Mouse (Mus musculus): ENCODE measurements around the gene Oaz1. TPM values are rescaled to one million over a fixed set of nuclear protein-coding genes. Genes with fewer than 3 reads are reported as not detected.

The Oaz1 gene
- polyA plus RNA-seq, 1 experiment from 2014 or later: 1,425 TPM

DNA sequence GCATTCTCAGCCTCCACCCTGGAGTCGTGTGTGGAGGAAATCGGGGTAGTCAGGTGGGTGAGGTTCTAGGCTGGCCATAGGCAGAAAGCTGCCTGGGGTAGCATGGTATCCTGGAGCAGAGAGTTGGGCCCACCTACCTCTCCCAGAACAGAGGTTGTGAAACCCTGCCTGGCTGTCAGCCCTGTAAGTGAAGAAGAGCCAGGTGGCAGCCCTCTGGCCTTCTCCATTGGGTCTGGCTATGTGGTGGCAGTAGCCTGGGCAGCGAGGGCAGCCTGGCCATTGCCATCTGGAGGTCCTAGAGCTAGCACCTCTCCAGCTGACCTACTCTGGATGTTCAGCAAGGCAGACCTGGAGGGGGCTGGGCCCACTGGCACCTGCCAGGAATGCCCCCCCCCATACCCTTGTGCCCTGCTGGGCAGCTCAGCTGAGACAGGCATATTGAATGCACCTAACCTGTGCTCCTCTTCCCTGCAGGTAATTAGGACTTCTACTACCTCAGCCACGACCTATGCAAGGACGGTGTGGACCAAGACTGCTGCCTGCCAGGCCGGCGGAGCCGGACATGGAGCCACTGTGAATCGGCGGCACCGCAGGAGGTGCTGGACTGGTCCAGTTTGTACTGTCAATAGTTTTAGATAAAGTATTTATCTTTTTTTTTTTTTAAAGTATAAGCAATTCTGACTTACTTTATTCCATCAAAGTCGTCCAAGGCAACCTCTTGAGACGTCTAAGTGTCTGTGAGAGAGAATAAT, 33.2 kb upstream of the Oaz1 start:
- Histone ChIP-seq H3K4me3 (replicated peaks) (no peak overlapping the region), H3K27me3 (no peaks in the 10 kb centered on the region), H3K9ac (replicated peaks) (0 out of 2 replicates have a peak overlapping the region, but pooled peaks have one; percentile 10), H3K4me1 (replicated peaks) (peaks cover 20% of the 10 kb centered on the region), H3K36me3 (peaks cover 84% of the 10 kb centered on the region), H3K27ac (no peak overlapping the region), H3K4me2 (replicated peaks) (no peak overlapping the region), H3K9me3 (no peaks in the 10 kb centered on the region)
- WGBS: 90% methylated on average over 13 of the region's 13 CpGs
- no peak for ATAC-seq

DNA sequence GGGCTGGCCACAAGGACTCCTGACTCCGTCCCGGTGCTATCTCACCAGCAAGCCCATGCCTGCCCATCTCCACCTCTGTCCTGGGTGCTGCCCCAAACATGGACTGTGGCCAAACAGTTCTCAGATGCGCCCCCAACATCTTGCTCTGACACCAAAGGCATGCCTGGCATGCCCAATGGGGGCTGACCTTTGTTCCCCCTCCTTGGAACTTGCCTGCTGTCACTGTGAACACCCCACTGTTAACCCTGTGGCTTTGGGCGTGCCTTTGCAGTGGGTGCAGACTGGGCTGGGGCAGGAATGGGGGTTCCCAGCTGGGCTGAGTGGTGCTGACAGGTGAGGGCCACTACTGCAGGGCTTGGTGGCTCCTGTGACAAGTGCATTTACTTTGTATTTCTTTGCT, 32.7 kb upstream of the Oaz1 start:
- Histone ChIP-seq H3K4me3 (replicated peaks) (no peak overlapping the region), H3K4me1 (replicated peaks) (peaks cover 20% of the 10 kb centered on the region), H3K27ac (no peak overlapping the region), H3K36me3 (peaks cover 78% of the 10 kb centered on the region), H3K4me2 (replicated peaks) (no peak overlapping the region), H3K9me3 (no peaks in the 10 kb centered on the region), H3K27me3 (no peaks in the 10 kb centered on the region), H3K9ac (replicated peaks) (no peak overlapping the region)
- no peak for ATAC-seq
- WGBS: 85% methylated on average over 4 of the region's 4 CpGs

DNA sequence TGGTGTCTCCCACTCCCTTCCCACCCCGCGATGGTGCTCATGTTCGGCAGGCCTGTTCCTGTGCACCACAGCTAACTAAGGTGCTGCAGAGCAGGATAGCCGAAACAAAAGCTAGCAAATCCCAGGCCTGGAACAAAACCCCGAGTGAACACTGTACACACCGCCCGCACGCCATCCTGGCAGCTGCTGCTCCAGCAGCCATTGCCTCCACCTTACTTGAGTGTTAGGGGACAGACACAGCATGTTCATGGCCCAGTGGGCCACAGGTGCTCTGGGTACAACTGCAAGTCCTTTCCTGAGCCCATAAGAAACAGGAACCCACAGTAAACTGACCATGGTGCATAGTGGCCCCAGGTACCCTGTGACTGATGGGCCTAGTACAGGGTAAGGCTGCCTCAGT, 31.7 kb upstream of the Oaz1 start:
- H3K27ac ChIP-seq: no peak overlapping the region
- H3K4me3 ChIP-seq (replicated peaks): no peak overlapping the region
- no peak for ATAC-seq
- no peaks in the 10 kb centered on the region for H3K9me3 ChIP-seq
- H3K4me1 ChIP-seq (replicated peaks): peaks cover 27% of the 10 kb centered on the region
- no peaks in the 10 kb centered on the region for H3K27me3 ChIP-seq
- peaks cover 69% of the 10 kb centered on the region for H3K36me3 ChIP-seq
- no peak overlapping the region for H3K9ac ChIP-seq (replicated peaks)
- 94% methylated on average over 8 of the region's 8 CpGs for WGBS
- H3K4me2 ChIP-seq (replicated peaks): no peak overlapping the region

DNA sequence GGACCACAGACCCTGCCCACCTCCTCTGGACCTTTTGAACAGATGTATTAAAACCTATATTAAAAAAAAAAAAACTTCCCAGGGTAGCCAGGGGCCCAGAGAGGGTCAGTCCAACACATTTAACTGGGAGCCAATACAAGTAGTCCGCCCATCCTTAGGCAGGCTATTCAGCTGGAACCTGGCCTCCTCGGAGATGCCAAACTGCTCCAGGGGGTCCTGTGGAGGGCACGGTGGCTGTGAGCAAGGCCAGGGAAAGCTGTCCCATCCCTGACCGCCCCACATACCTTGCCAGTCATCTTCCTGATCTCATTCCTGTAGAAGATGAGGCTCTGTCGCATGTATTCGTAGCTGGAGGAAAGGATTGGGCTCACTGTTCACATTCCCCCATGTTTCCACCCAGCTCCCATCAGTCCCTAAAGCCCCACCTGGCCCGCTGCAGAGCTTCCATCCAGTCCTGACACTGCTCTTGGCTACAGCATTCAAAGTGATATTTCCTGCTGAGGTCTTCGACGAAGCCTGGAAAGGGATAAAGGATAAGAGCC, 30.1 kb upstream of the Oaz1 start:
- peak overlapping the region; percentile 95 for H3K4me3 ChIP-seq (replicated peaks)
- H3K4me1 ChIP-seq (replicated peaks): peaks cover 37% of the 10 kb centered on the region
- peak overlapping the region; percentile 96; the same call in 1 of the 2 replicates for H3K9ac ChIP-seq (replicated peaks)
- no peaks in the 10 kb centered on the region for H3K9me3 ChIP-seq
- ATAC-seq: no peak
- WGBS: 86% methylated on average over 9 of the region's 9 CpGs
- H3K36me3 ChIP-seq: peaks cover 59% of the 10 kb centered on the region
- peak overlapping the region; percentile 99 for H3K4me2 ChIP-seq (replicated peaks)
- H3K27me3 ChIP-seq: no peaks in the 10 kb centered on the region
- no peak overlapping the region for H3K27ac ChIP-seq

DNA sequence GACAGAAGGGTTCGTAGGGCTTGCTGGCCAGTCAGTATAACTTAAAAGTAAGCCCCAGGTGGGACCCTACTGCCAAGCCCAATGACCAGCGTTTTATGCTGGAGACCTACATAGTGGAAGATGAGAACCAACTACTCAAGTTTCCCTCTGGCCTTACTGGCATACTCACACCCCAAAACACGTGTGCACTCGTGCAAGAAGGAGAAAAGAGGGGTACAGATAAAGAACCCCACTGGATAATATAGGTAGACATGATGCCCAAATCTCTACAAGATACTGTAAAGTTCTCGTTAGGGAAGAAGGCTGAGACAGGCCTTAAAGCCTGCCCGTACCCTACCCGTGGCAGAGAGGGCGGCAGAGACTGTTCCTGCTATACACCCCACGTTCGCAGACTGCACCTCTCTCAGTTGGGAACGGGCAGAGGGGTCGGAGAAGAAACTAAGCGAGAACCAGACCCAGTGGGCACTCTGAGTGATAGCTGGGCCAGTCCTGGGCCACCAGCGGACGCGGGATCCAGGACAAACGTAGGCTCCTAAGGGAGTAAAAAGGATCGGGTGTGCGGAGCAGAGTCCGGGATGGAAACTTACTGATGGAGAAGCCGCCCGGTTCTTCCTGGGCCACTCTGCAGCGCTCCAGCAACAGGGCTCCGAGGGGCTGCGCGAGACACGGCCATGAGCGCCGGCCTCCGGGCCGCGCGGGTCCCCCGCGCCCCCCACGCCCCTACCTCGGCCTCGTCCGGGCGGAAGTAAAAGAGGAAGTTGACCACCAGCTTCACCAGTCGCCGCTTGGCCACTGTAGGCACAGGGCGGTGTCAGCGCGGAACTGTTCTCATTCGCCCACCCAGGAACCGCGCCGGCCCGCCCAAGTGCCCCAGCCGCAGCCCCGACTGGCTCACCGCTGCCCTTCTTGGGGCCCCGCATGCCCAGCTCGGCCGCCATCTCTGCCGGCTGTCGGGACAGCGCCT, 29.0 kb upstream of the Oaz1 start:
- H3K9me3 ChIP-seq: no peaks in the 10 kb centered on the region
- no peaks in the 10 kb centered on the region for H3K27me3 ChIP-seq
- peak; percentile 74 for ATAC-seq
- peak overlapping the region; percentile 96 for H3K9ac ChIP-seq (replicated peaks)
- 4% methylated on average over 59 of the region's 59 CpGs for WGBS
- H3K36me3 ChIP-seq: peaks cover 59% of the 10 kb centered on the region
- peaks cover 37% of the 10 kb centered on the region for H3K4me1 ChIP-seq (replicated peaks)
- peak overlapping the region; percentile 95 for H3K27ac ChIP-seq
- peak overlapping the region; percentile 95 for H3K4me3 ChIP-seq (replicated peaks)
- peak overlapping the region; percentile 99 for H3K4me2 ChIP-seq (replicated peaks)

DNA sequence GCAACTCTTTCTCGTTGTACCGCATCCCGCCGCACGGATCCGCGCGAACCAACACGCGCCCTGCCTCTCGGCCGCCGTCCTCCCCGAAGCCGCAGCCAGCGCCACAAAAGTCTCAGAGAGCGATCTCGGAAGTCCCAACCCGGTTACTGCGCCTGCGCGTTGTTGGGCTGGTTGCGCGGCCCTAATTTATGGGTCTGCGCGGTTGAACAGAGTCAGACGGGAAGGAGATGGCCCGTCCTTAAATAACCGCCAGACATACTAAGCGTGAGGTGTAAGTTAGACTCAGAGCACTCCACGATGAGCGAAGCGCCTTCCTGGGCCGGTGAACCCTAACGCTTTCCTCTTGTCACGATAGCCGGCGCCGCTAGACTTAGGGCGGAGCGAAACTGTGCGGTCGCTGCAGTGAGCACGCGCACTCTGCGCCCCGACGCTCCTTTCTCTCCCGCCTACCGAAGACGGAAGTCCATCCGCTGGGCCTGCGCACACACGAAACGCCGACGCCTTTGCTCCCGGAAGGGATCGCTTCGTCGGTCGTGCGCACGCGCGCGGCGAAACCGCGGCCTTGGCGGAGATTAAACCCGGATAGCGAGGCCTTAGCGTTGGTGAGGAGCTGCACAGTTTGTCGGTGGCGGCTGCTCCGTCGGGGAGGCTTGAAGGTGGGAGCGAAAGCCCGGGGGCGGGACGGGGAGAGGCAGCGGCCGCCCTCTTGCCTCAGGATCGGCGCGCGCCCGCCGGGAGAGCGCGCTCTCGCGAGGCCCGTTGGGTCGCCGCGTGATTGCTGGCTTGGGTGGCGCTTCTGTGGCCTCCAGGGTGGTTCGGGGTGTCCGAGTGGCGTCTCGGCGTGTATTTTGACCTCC, 28.1 kb upstream of the Oaz1 start, which contains the start of the genes Sf3a2 and Plekhj1:
TSS of gene Sf3a2 (plus strand) at position 49 of the 857 bp plus-strand sequence.
TSS of gene Plekhj1 (minus strand) at position 477 of the 857 bp plus-strand sequence.
- Histone ChIP-seq H3K4me3 (replicated peaks) (peak within 1 kb of the TSS; percentile 95), H3K4me2 (replicated peaks) (peak within 1 kb of the TSS; percentile 99), H3K27me3 (no peaks in the 10 kb centered on the region), H3K27ac (peak within 1 kb of the TSS; percentile 95), H3K36me3 (peaks cover 59% of the 10 kb centered on the region), H3K9ac (replicated peaks) (peak within 1 kb of the TSS; percentile 96), H3K4me1 (replicated peaks) (peaks cover 37% of the 10 kb centered on the region), H3K9me3 (no peaks in the 10 kb centered on the region)
- under 1% methylated on average over 104 of the region's 104 CpGs for WGBS
- ATAC-seq: peak; percentile 93

DNA sequence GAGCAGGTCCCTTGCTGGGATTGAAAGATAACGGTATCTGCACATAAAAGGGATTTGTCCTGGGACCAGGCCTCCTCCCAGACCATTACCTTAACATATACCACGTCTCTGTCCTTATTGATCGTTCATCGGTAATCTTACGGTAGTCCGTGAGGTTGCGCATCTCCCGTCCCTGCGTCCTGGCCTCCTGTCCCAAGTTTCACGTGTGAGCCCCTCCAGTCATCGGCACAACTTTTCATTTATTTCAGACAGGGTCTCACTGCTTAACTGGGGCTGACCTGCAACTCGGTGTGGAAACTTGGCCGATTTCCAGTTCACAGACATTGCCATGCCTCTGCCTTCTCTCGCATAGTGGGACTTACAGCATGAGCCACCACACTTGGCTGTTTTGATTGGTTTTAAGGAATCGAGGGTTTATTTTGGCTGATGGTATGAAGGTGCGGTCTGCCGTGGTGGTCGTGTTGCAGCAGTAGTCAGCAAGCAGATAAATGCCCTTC, 27.3 kb upstream of the Oaz1 start:
- peak overlapping the region; percentile 96 for H3K9ac ChIP-seq (replicated peaks)
- H3K36me3 ChIP-seq: peaks cover 59% of the 10 kb centered on the region
- peak overlapping the region; percentile 95 for H3K27ac ChIP-seq
- no peaks in the 10 kb centered on the region for H3K9me3 ChIP-seq
- H3K4me2 ChIP-seq (replicated peaks): peak overlapping the region; percentile 99
- H3K4me1 ChIP-seq (replicated peaks): peaks cover 37% of the 10 kb centered on the region
- ATAC-seq: no peak
- peak overlapping the region; percentile 95 for H3K4me3 ChIP-seq (replicated peaks)
- H3K27me3 ChIP-seq: no peaks in the 10 kb centered on the region
- WGBS: 3% methylated on average over 18 of the region's 18 CpGs

DNA sequence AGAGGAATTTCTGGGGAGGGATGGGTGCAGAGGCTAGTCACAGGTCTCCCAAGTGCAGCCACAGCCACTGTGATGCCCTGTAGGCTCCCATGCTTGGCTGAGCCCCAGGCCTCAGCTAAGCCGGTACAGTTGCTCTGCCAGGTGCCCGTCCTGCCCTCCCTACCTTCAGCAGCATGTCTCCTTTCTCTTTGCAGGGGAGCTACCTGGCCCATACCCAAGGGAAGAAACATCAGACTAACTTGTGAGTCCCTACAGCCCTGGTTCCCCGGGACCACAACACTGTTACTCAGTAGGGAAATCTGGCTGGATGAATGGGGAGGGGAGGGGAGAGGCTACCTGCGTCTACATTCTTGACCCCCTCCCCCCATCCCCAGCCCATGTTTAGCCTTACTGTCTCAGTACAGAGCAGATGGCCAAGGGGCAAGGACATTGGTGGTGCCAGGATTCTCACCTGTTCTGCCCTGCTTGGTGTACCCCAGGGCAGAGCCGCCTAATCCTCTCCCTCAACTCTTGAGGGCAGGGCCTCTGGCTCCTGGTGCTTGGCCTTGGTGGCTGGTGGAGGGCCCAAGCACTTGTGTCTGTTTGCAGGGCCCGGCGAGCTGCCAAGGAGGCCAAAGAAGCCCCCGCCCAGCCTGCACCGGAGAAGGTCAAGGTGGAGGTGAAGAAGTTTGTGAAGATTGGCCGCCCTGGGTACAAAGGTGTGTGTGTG, 24.1 kb upstream of the Oaz1 start:
- Histone ChIP-seq H3K4me3 (replicated peaks) (no peak overlapping the region), H3K27ac (no peak overlapping the region), H3K36me3 (peaks cover 46% of the 10 kb centered on the region), H3K9me3 (no peaks in the 10 kb centered on the region), H3K4me2 (replicated peaks) (no peak overlapping the region), H3K27me3 (peaks cover 22% of the 10 kb centered on the region), H3K4me1 (replicated peaks) (peaks cover 35% of the 10 kb centered on the region), H3K9ac (replicated peaks) (no peak overlapping the region)
- WGBS: 91% methylated on average over 10 of the region's 10 CpGs
- no peak for ATAC-seq

DNA sequence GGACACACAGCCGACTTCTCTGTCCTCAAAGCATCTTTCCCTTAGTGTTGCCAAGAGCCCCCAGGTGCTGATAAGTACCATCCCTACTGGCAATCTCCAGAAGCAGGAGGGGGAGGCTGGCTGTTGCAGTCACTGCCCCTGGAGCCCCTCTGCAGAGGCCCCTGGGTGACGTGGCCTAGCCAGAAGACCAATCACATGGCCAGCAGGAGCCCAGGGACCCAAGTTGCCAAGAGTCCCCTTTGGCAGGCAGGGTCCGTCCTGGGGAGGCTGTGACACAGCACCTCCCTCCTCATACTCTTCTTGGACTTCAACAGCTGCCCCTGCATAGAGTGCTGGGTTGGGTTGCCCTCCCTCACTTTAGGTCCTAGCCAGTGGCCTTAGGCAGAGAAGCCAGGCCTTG, 23.5 kb upstream of the Oaz1 start:
- Histone ChIP-seq H3K4me3 (replicated peaks) (no peak overlapping the region), H3K36me3 (peaks cover 46% of the 10 kb centered on the region), H3K4me1 (replicated peaks) (peaks cover 40% of the 10 kb centered on the region), H3K27me3 (peaks cover 23% of the 10 kb centered on the region), H3K9me3 (no peaks in the 10 kb centered on the region), H3K9ac (replicated peaks) (no peak overlapping the region), H3K27ac (no peak overlapping the region), H3K4me2 (replicated peaks) (no peak overlapping the region)
- ATAC-seq: no peak
- 90% methylated on average over 3 of the region's 3 CpGs for WGBS

DNA sequence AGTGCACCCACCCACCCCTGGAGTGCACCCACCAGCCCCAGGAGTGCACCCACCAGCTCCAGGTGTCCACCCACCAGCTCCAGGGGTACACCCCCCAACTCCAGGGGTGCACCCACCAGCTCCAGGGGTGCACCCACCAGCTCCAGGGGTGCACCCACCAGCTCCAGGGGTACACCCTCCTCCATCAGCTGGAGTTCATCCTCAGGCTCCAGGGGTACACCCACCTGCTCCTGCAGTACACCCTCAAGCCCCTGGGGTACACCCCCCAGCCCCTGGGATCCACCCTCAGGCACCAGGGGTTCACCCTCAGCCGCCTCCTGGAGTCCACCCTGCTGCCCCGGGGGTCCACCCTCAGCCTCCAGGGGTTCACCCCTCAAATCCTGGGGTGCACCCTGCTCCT, 22.1 kb upstream of the Oaz1 start:
- Histone ChIP-seq H3K27me3 (peaks cover 36% of the 10 kb centered on the region), H3K9ac (replicated peaks) (no peak overlapping the region), H3K4me2 (replicated peaks) (no peak overlapping the region), H3K4me1 (replicated peaks) (peaks cover 50% of the 10 kb centered on the region), H3K27ac (no peak overlapping the region), H3K36me3 (peaks cover 46% of the 10 kb centered on the region), H3K9me3 (no peaks in the 10 kb centered on the region), H3K4me3 (replicated peaks) (no peak overlapping the region)
- 97% methylated on average over 2 of the region's 2 CpGs for WGBS
- ATAC-seq: no peak

Data from midbrain, embryonic 13.5 days (tissue).